Mouse (Mus musculus) intestine, postnatal 0 days (tissue): ENCODE results near the gene Acap2. TPM values are rescaled to one million over a fixed set of nuclear protein-coding genes. Genes with fewer than 3 reads are reported as not detected.

Source experiments
- ATAC-seq: fragments of 200-750 bp; cut with Nextera tagmentation; 2 replicates; pipeline ENCODE4 v1.8.0; 2017; ENCODE audit warnings: mild to moderate bottlenecking, moderate TSS enrichment, moderate library complexity
- H3K27ac ChIP-seq: fragments of 300-500 bp; sonication (generic); 2 replicates; pipeline ENCODE4 v1.5.1; 2014; ENCODE audit warnings: mild to moderate bottlenecking, low read depth, low read length, moderate library complexity
- H3K27me3 ChIP-seq: fragments of 300-500 bp; sonication (generic); replicated peaks from 2 replicates; pipeline ENCODE4 v1.6.1; 2014; ENCODE audit warnings: low read length, mixed read lengths; ENCODE audit not compliant: control insufficient read depth, insufficient read depth
- H3K36me3 ChIP-seq: fragments of 300-500 bp; sonication (generic); 2 replicates; pipeline ENCODE4 v1.6.1; 2014; ENCODE audit warnings: mild to moderate bottlenecking, moderate library complexity; ENCODE audit not compliant: control insufficient read depth, insufficient read depth
- H3K4me1 ChIP-seq: fragments of 300-500 bp; sonication (generic); replicated peaks from 2 replicates; pipeline ENCODE4 v1.6.1; 2014; ENCODE audit warnings: antibody characterized with exemption, low read length, mixed read lengths; ENCODE audit not compliant: control insufficient read depth, insufficient read depth
- H3K4me2 ChIP-seq: fragments of 300-500 bp; sonication (generic); replicated peaks from 2 replicates; pipeline ENCODE4 v1.6.1; 2014; ENCODE audit warnings: low read depth, mild to moderate bottlenecking, moderate library complexity
- H3K4me3 ChIP-seq: fragments of 300-500 bp; sonication (generic); 2 replicates; pipeline ENCODE4 v1.5.1; 2014; ENCODE audit warnings: low read depth, low read length
- H3K9ac ChIP-seq: fragments of 300-500 bp; sonication (generic); 2 replicates; pipeline ENCODE4 v1.6.1; 2014; ENCODE audit warnings: mild to moderate bottlenecking, low read depth, low read length
- H3K9me3 ChIP-seq: fragments of 300-500 bp; sonication (generic); 2 replicates; pipeline ENCODE4 v1.6.1; 2016; ENCODE audit warnings: mixed run types; ENCODE audit not compliant: control insufficient read depth
- CTCF ChIP-seq: sonication (generic); IDR thresholded peaks from 2 replicates; pipeline ENCODE4 v1.5.1; 2016; ENCODE audit warnings: low read depth, mild to moderate bottlenecking, control low read depth, antibody characterized with exemption, moderate library complexity
- WGBS: fragments of 180-500 bp; shearing (Covaris S2); extraction: QIAGEN DNeasy Blood & Tissue Kit; methylation state at CpG from one replicate; pipeline ENCODE4 v1.1.7; 2014; 5-methylcytosine and 5-hydroxymethylcytosine counted together
- polyA plus RNA-seq: library from polyadenylated mRNA; unstranded; fragments of >200 nt; fragmentation: Nextera tagmentation; extraction: Ambion mirVana; gene quantifications from 2 replicates; pipeline ENCODE4 v1.2.1, GENCODE M21; 2015

The Acap2 gene
- polyA plus RNA-seq, 1 experiment from 2014 or later, result 10.6 TPM

DNA sequence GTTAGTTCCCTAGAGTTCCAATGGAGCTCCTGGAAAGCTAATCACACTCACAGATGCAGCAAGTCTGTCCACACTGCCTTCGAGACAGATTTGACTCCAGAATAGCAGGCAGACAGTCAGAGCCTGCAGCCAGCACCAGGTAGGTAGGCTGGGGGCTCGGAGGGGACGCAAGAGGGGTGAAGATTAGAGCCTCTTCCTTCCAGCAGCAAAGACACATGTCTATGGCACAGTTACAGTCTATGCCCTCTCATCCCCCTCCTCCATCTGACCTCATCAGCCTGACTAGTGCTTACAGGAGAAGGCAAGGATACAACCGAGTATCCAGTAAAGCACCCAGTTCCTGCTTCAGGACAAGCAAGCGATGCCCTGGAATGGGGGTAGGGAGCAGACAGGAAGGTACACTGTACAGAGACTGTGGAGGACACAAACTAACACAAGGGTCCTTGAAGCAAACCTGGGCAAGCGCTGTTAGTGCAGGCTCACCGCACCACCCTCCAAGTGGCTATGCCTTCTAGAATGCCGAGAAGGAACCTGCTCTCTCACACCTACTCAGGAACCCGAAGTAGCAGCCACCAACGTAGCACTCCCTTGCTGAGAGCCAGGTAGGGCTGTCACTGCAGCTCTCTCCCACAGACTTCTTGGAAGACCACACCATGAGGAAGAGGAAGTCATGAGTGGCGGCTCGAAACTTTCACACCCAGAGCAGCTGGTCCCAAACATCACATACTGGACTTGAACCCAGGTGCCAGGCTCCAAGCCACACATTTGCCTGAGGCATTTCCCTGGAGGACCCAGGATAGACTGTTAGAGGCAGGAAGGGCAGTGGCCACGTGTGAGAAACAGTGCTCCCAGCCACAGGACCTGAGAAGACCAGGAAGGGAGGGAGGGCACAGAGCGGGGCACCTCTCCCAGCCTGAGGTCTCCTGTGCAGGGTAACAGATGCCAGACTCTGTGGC is 131.6 kb downstream of the Acap2 start:
- H3K4me2 ChIP-seq, result no peak overlapping the region
- TF ChIP-seq CTCF, result no peak
- H3K9ac ChIP-seq, result no peak overlapping the region
- ATAC-seq, result no peak
- no peaks in the 10 kb centered on the region for H3K27me3 ChIP-seq
- no peaks in the 10 kb centered on the region for H3K9me3 ChIP-seq
- no peak overlapping the region for H3K27ac ChIP-seq
- H3K4me1 ChIP-seq, result peaks cover 6% of the 10 kb centered on the region; the same call in 1 of the 2 replicates
- H3K36me3 ChIP-seq, result no peaks in the 10 kb centered on the region; the same call in 1 of the 2 replicates
- 85% methylated on average over 14 of the region's 14 CpGs for WGBS
- H3K4me3 ChIP-seq, result no peak overlapping the region

DNA sequence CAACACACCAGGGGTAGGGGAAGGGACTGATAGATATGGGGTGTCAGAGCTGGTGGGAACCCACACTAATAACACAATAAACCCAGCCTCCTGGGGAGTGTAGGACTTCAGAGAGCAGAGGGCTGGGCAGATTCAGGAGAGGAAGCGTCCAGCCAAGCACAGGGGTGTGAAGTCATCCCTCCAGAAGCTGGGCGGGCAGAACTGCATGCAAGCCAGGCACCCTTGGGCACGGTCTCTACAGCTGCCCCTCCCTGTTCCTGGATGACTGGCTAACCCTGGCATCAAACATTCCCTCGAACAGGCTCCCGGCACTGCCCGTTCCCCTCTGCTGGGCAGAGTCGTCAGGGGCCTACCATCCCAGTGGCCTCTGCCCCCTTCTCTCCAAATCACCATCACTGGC is 132.8 kb downstream of the Acap2 start:
- no peaks in the 10 kb centered on the region for H3K9me3 ChIP-seq
- no peak overlapping the region for H3K4me2 ChIP-seq
- H3K9ac ChIP-seq, result no peak overlapping the region
- H3K4me1 ChIP-seq, result peaks cover 6% of the 10 kb centered on the region; the same call in 1 of the 2 replicates
- no peak overlapping the region for H3K27ac ChIP-seq
- H3K4me3 ChIP-seq, result no peak overlapping the region
- WGBS, result 76% methylated on average over 7 of the region's 7 CpGs
- no peak for TF ChIP-seq CTCF
- ATAC-seq, result no peak
- no peaks in the 10 kb centered on the region for H3K27me3 ChIP-seq
- no peaks in the 10 kb centered on the region; the same call in 1 of the 2 replicates for H3K36me3 ChIP-seq

DNA sequence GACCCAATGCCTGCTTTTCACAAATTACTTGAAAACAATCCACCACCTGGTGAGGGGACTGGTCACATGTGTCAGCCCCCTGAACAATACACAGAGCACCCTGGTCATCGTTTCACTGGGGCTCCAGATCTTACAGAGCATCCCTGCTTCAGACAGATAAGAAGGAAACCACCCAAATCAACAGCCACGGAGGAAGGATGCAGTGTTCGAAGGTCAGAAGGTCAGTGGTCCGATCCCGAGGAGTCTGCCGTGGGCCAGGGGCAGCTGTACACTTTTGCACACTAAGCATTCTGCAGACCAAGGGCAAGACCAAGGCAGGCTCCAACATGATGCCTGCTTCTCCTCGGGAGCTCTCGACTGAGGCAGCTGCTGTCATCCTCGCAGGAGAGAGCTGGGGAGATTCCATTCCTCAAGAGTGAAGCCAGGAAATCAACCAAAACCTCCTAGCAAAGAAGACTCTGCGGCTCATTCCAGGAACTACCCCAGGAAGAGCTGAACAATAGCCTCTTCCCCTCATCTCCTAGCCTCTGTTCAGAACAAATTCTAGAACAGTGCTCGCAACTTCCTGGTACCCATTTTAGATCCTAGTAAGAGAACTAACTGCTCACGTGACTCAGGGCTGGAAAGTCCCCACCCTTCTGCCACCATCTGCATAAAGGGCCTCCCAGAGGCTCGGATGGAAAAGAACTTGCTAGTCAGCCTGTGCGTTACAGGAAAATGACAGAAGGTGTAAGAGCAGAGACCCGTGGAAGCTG is 134.5 kb downstream of the Acap2 start:
- 43% methylated on average over 15 of the region's 15 CpGs for WGBS

GRCm38 (mm10) chr16:31064782-31065181 is 136.3 kb downstream of the Acap2 start:
- no peak for TF ChIP-seq CTCF
- Histone ChIP-seq H3K9me3 (no peaks in the 10 kb centered on the region), H3K36me3 (no peaks in the 10 kb centered on the region; the same call in 1 of the 2 replicates), H3K27ac (no peak overlapping the region), H3K9ac (no peak overlapping the region), H3K27me3 (no peaks in the 10 kb centered on the region), H3K4me3 (no peak overlapping the region), H3K4me1 (peaks cover 6% of the 10 kb centered on the region; the same call in 1 of the 2 replicates), H3K4me2 (no peak overlapping the region)
- 92% methylated on average over 6 of the region's 6 CpGs for WGBS
- ATAC-seq, result no peak

More for the DNA sequence above, 134.5 kb downstream of the Acap2 start:
- H3K27me3 ChIP-seq, result no peaks in the 10 kb centered on the region
- peak; percentile 16; the same call in 1 of the 2 replicates for TF ChIP-seq CTCF
- H3K4me1 ChIP-seq, result peaks cover 6% of the 10 kb centered on the region; the same call in 1 of the 2 replicates
- H3K36me3 ChIP-seq, result no peaks in the 10 kb centered on the region; the same call in 1 of the 2 replicates
- peak; percentile 39 for ATAC-seq
- no peak overlapping the region for H3K9ac ChIP-seq
- H3K9me3 ChIP-seq, result no peaks in the 10 kb centered on the region
- H3K4me3 ChIP-seq, result no peak overlapping the region
- peak overlapping the region; percentile 57; the same call in 1 of the 2 replicates for H3K27ac ChIP-seq
- H3K4me2 ChIP-seq, result no peak overlapping the region

DNA sequence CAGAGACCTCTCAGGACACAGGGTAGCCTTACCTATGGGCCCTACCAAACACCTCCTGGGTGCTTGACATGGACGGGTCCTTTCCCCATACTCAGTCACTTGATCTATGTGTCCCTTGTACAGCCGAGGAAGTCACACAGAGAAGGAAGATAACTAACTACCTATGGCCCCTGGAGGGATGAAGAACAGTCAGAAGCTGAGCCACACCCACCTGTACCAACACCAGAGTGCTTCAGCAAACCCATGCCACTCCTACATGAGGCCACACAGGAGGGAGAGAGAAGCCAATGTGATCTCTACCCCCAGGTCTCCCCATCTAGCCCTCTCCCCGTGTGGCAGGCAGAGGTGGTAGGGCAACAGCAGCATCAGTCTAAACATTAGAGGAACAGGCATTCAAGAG is 138.1 kb downstream of the Acap2 start:
- Histone ChIP-seq H3K27me3 (no peaks in the 10 kb centered on the region), H3K27ac (no peak overlapping the region), H3K9ac (no peak overlapping the region), H3K9me3 (no peaks in the 10 kb centered on the region), H3K4me3 (no peak overlapping the region), H3K4me1 (peaks cover 6% of the 10 kb centered on the region; the same call in 1 of the 2 replicates), H3K36me3 (no peaks in the 10 kb centered on the region; the same call in 1 of the 2 replicates), H3K4me2 (no peak overlapping the region)
- WGBS, result 43% methylated on average over 3 of the region's 3 CpGs
- no peak for ATAC-seq
- no peak for TF ChIP-seq CTCF
